Mouse (Mus musculus) lung, postnatal 36 days (tissue): Measurements from ENCODE around the gene C2cd5.
"Not testable (repeated sequence)": the region's sequence is repeated elsewhere in the genome, so short reads cannot be mapped to it uniquely, and the experiment has no call there.

Experiments
- DNase-seq: peaks from one replicate; pipeline ENCODE4 v3.0.0; 2022; ENCODE audit warnings: mixed read lengths

Gene C2cd5

DNA sequence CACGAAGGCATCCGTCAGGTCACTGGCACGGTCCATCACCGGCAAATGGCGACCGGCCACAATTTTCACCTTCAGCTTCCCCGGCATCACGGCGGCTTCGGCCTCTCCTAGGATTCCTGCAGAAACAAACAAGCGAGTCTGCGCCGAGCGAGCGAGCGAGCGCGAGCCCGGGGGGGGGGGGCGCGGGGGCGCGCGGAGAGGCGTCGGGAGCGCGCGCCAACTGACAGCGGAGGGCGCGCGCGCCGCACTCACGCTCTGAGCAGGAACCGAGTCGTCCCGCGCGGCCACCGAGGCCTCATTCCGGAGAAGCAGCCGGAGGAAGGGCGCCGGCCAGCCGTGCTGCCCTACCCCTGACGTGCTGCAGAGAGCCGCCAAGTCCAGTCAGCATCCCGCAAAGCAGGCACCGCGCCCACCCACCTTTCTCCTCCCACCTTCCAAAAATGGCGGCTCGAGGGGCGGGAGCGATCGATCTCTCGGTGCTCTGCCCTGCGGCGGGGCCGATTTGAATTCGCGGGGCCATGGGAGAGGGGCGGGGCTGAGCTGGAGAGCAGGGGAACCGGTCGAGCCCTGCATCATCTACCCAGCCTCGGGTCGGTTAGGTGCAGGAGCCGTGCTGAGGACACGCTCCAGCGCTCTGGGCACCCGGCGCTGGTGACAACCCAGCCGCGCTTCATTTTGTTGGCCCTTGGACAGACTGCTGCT, at the start of gene C2cd5:
TSS of gene C2cd5 (minus strand) at position 461 of the 702 bp plus-strand sequence.
- DNase-seq = peak; percentile 97

DNA sequence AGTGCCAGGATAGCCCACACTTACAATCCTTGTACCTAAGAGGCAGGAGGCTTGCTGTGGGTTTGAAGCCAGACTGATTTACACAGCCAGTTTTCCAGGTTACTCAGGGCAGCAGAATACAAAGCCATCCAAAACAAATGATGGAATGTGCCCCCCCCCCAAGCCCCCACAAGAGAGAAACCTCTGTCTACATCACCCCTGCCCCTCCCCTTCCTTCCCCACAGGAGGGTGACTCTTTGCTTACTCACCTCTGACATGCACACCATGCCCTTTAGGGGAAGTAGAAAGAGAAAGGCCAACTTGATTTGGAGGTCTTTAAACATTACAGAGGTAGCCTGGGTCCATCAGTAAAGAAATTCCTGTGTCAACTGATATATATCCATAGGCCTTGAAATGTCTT, 48.9 kb upstream of the C2cd5 start:
- DNase-seq = peak; percentile 20

DNA sequence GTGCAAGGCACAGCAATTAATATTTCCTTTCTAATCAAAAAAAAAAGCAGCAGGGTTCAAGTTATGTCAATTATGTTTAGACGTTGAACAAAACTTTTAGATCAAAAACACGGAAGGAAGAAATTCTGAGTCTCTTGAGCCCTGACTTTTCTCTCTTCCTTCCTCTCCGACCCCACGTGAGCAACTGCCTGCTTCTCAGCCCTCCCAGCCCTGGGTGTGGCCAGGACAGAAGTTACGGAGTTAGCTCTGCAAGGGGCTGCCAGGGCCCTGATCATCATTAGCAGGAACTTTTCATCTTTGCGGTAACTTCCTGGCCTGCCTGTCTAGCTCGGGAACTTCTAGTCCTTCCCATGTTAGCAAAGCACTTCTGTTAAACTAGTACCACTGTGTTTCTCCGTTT, 46.8 kb upstream of the C2cd5 start:
- DNase-seq = peak; percentile 69

DNA sequence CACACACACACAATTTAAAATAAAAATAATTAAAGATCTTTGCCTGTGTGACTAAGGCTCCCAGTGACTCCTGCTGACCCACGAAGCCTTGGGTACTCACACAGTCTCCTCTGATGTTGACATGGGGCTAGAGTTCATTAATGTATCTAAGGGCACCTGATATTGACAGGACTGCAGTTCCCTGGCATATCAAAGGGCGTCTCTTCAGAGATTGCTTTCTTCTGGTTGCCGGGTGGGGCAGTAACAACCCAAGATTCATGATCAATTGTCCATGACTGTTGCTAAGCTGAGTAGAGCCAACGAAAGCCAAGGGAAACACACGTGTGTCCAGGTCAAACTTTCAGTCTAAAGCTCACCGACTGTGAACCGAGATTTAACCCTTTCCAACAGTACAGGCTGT, 45.1 kb upstream of the C2cd5 start:
- DNase-seq = peak; percentile 27

DNA sequence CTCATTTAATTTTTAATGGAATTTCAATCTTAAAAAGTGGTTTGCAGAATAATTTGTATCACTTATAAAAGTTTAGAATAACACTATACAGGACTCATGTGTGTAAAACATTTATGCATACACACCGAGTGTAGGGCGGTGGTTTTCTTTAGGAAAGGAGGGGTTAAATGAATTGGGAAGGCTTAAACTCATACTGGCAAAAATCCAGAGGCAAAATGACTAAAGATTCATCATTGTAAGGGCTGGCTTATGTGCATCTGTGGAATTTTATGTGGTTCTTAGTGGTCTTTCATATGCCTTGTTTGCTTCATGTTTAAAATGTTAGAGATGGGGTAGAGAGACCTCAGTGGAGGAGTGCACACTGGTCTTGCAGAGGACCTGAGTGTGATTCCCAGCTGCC, 44.6 kb upstream of the C2cd5 start:
- DNase-seq = no peak

DNA sequence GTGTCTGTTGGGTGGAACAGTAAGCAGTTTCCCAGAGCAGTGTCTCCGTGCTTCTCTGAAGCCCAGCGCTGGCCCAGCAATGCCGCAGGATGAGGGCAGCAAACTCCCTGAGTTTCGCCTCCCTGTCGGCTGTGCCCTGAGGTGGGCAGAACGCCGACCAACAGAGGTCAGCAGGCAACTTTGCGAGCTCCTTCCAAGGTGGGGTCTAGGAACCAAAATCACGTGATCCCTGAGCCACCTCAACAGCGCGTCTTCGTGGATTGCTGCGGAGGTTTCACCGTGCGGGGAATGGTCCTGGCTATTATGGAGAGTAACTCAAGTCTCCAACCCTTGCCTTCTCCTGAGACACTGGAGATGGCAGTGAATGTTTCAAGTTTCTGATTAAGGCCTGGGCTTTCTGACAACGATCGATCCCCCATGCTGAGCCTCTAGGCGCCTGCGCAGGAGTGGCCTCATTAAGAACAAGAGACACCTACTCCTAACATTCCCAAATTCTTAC, 43.9 kb upstream of the C2cd5 start:
- DNase-seq = peak; percentile 11

DNA sequence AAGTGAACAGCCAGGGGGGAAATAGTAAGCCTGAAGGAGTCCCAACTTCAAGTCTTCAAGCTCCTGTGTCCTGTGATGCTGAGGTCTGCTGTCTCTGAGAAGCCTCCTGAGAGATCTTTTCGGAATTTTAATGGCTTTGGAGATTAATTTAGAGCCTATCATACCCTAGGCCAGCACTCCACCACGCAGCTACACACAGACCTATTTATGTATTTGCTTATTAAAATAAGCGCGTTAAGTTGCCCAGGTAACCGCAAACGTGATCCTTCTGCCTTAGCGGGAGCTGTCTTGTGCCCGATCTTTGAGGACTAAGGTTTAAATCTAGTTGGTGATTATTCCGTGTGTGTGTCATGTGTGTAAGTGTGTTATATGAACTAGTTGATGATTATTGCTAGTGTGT, 43.4 kb upstream of the C2cd5 start:
- no peak for DNase-seq

DNA sequence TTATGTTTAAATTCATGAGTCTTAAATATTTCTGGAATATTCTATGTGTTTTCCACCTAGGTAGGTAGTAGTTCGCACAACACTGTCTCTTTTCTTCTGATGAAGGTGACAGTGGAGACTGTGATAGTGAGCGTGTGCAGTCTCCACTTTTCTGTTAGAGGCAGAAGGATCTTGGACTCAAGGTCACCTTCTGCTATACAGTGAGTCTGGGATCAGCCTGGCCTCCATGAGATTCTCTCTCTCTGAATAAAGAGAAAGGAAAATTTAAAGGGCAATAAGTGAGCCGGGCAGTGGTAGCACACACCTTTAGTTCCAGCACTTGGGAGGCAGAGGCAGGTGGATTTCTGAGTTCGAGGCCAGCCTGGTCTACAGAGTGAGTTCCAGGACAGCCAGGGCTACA, 42.9 kb upstream of the C2cd5 start:
- DNase-seq = no peak

DNA sequence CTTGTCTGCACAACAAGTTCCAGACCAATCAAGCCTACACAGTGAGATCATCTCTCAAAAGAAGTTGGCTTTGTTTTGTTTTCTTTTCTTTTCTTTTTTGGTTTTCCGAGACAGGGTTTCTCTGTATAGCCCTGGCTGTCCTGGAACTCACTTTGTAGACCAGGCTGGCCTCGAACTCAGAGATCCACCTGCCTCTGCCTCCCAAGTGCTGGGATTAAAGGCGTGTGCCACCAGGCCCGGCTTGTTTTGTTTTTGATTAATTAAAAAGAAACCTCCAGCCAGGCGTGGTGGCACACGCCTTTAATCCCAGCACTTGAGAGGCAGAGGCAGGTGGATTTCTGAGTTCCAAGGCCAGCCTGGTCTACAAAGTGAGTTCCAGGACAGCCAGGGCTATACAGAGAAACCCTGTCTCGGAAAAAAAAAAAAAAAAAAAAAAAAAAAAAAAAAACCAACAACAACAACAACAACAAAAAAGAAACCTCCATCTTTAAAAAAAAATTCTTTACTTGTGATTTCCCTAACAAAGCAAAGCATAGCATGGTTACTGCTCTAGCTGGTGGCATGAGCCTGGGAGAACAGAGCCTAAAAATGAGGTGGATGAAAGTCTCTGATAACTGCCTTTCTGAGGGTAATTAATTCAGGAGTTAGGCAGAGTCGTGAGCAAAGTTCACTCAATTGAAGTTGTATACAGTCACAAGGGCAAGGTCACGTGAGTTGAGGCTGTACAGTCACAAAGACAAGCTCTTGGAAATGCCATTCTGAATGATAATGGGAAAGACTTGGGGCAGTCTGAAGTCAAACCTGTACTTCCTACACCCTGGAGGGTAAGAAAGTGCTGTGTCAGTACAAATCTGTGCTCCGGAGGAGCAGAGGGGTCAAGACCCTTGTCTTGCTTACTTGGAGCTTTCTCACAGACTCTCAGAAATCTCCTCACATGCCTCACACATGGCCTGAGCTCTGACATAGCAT, 42.0 kb upstream of the C2cd5 start:
- not testable (repeated sequence) for DNase-seq

DNA sequence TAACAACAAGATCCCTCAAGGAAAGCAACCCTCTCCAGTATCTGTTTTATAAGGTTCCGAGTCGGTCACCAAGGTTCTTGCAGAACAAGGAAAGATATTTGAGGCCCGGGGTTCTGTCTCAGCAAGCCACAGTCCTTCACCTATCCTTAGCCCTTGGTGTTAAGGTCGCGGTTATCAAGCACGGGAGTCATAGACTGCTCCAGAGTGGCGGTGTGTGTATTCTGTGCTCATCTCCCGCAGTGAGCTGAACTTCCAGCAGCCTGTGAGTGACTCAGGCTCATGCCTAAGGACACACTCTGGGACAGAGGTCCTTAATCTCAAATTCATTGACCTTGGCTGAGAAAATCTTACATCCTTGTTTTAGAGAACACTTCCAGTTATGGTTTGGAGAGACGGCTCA, 40.9 kb upstream of the C2cd5 start:
- DNase-seq = no peak

DNA sequence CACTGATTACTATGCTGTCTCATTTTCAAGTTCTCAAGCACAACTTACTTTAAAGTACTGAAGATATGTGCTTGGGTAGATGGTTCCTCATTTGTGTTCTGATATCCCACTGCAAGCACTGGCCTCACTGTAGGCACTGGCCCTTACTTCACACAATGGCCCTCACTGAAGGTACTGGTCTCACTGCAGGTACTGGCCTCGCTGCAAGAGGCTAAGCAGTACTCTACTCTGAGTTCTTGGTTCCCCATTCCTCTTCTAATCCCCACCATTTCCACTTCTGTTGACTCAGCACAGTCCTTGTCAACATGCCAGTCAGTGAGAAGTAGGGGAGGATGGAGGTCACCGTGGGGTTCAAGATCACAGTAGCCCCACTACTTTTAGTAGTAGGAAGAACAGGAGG, 39.5 kb upstream of the C2cd5 start:
- DNase-seq = no peak

DNA sequence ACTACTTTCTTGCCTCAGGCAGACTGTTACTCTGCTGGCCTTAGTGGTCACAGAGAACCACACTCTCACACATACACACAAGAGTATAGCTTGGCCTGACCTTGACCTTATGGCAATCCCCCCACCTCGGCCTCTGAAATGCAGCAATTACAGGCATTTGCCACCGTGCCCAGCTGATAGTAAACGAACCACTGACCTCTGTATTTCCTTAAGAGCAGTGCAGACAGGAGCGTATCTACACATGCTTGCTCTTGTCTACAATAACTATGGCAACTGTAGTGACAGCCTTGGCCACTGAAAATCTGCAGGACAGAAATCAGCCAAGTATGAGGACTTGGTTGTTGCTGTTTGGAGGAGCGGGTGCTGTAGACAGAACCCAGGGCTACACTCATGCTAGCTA, 37.4 kb upstream of the C2cd5 start:
- no peak for DNase-seq

DNA sequence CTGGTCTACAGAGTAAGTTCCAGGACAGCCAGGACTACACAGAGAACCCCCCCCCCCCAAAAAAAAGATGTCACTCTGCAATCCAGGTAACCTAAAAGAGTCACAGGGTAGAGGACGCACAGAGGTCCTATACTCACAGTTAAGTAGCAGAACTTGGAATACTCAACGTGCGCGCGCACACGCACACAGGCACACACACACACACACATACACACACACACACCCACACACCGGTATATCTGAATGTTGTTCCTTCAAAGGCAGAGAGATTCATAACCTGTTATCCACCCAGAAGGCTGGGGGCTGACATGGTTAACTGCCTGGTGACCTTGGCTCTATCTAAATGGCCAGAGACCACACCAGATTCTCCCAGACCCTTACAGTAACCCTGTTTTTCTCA, 36.7 kb upstream of the C2cd5 start:
- no peak for DNase-seq

DNA sequence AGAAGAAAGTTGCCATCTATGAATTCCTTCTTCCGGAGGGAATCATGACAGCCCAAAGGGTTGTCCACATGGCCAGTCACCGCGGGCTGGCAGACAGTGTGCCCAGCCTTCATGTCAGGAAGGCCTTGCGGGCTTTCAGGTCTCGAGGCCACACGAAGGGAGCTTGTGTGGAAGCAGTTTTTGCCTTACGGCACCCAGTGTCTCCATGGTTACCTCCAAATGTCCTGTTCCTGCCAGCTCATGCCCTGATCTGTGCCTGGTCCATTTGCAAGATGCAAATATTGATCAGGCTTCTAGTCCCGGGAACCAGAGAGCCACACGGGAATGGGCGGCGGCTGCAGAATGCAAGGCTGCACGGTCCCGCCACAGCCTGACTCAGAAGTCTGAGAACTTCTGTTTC, 35.2 kb upstream of the C2cd5 start:
- no peak for DNase-seq

DNA sequence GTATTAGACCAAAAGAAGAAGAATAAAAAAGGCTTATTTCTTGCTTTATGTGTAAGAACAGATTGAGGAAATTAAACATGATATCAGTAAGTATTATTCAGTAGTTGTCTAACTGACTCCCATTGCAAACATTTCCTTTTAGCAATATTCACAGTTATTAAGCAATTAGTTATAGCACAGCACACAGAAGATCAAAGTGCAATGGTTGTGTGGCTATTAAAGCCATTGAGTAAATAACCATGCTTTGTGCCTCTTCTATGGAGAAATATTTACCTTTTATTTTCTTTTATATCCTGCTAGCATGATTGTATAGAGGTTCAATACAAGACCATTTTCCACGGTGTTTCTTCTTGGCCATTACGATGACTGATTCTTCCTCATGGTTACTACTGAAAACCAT, 33.2 kb upstream of the C2cd5 start:
- DNase-seq = no peak

DNA sequence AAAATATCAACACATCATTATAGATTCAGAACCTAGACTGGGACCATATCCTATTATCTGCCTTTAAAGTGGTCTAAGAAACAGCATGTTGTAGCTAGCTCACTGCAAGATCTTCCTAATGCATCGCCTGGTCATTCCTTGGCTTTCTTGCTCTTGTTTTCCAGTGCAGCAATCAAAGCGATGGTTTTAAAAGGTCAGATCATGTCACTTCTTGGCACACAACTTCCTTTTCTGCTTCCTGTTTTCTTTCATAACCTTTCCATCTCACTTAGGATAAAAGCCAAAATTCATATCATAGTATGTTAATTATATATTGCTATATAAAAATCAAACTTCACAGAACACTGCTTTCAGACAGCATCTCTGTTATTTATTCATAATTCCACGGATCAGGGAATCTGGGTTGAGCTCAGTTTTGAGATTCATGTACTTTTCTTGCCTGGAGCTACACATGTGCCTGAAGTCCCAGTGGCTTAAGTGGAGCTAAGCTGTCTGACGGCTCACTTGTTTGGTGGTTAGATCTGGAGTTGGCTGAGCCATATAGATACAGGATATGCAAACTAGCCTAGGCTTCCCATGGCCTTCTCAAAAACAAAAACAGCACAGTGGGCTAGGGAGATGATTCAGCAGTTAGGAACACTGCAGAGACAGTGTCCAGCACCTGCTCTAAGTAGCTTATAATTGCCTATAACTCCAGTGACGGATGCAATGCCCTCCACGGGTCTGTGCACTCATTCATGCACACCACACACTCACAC, 32.1 kb upstream of the C2cd5 start:
- no peak for DNase-seq

DNA sequence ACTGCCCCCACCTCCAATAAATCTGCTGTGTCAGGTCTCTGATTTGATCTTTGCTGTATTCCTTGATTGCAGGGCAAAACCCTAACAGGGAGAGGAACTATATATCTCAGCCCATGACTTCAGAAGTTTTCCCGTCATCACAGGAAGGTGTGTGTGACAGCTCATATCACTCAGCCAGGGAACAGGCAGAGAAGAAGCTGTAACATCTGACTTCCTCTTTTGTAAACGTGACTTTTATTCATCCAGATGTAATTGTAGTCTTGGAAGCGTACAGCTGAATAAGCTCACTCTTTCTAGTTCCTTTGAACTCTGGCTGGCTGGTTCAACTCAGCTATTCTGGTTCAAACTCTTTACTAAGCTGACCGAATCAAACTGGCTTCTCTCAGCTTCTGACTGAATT, 30.5 kb upstream of the C2cd5 start:
- no peak for DNase-seq

DNA sequence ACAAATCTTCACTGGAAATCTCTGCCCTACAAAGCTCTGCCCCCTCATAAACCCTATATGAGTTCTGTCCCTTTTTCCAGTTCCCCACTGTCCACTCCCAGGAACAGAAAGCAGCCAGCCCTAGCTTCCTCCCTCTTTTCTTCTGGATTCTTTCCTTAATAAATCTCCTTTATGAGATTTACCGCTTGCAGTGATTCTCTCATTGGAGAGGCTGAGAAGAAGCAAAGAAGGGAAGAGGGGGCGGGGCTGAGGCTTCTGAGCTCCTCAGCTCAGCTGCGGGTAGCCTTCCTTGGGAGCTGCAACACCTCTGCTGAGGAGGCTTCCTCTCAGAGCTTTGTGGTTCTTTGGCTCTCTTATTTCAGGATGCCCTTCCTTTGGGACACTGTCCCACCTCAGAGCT, 30.0 kb upstream of the C2cd5 start:
- DNase-seq = no peak

DNA sequence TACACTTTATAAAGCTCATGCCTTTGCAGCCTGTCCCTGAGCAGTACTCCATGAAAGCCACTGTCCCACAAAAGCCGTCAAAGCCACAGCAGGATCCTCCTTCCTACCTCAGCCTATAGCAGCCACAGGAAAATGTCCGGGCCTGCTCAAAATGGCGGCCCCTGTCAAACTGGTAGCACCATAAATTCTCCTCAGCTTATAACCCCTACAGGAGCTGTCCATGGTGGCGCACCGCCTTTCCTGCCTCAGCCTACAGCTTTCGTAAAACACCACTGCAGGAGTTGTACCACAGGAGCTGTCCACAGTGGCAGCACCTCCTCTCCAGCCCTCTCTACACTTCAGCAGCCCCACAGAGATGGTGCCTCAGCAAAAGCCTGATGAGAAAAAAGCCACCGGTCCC, 29.5 kb upstream of the C2cd5 start:
- no peak for DNase-seq

DNA sequence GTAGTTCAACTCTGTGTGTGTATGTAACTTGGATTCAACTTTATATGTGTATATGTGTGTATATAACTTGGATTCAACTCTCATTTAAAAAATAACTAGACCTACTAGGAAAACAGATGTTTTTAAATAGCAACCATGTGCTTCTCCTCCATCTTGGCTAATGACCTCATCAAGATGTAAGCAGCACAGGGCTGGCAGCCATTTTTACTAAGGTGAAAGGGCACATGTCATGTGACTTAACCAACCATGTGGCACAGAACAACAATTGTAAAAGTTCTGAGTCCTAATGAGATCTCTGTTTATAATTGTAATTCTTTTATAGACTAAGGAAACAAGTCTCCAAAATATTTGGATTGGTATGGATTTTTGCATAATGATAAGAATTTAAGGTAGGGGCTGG, 25.8 kb upstream of the C2cd5 start:
- no peak for DNase-seq

DNA sequence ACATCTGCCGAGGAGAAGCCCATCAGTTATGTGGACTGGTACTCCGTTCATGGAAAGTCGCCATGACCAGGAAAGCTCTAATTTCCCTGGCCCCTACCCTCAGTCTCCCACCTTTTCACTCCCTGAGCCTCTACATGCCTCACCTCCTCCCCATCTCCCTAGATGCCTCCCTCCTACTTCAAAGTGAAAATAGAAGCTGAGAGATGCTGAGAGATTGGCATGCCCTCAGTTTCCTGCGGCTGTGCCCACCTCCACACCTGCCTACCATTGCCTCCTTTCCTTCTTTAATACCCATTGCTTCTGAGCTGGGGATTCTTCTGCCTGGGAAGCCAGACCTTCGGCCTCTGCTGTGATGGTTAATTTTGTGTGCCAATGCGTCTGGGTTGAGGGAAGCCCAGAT, 19.4 kb upstream of the C2cd5 start:
- DNase-seq = no peak

DNA sequence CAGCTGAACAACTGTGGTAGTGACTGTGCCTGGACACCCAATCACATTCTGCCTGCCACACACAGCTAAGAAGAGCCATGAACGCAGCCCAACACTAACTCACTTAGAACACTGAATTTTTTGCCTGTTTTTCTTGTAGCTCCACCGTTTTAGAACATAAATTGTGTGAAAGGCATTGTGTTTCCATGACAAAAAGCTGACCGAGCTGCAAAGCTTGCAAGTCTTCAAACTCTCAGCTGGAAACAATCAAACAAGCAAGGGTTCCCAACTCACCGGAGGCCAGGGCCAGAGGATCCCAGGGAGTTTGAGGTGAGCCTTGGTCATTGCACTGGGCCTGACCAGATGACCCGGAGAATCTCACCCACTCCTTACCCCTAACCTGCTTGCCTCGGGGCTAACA, 16.8 kb upstream of the C2cd5 start:
- no peak for DNase-seq

DNA sequence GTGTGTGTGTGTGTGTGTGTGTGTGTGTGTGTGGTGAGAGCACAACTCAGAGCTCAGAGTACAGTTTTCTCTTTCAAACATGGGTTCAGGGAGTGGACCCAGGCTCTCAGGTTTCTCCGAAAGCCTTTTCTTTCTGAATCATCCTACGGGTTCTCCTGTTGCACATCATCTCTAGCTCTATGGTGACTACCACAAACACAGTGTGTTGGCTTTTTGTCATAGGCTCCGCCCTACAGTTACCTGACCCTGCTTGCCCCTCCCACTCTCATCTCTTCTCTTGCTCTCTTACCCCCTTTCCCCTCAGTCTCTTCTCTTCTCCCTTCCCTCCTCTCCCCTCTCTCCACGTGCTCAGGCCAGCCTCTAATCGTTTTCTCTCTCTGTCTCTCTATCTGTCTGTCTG, 15.6 kb upstream of the C2cd5 start:
- peak; percentile 10 for DNase-seq
